13 mouse cellular contexts compared by ENCODE assay signal in the genomic region with DNA sequence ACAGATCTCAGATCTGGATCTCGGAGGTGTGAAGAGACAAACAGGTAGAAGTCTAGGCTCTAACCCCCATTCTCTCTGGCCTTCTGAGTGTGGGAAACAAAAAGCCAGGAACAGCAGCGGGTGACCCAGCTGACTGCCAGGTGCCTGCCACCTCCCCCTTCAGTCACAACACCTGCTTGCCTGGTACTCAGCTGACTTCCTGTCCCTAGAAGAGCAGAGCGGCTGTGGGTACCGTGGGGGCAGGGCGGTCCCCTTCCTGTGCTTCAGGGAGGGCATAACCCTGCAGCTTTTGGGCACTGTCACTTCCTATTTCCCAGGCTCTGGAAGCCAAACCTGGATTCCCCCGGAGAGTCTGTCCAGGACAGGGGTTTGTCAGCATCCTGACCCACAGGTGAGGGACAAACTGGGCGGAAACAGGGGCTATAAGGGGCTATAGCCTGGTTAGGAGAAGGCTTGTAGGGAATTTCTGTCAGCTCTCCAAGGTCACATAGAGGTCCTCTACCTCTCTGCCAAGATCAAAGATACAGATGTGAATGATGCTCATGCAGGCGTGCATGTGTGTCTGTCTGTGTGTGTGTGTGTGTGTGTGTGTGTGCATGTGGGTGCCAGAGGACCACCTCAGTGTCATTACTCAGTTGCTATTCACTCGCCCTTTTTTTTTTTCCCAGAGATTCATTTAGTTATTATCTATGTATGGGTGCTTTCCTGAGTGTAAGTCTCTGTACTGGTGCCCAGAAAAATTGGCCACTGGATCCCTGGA. TPM values are rescaled to one million over a fixed set of nuclear protein-coding genes. Genes with fewer than 3 reads are reported as not detected.
A peak's percentile ranks its signal among the peaks of the same experiment; 100 is the strongest.
DNase-seq lines count a peak whose midpoint lies in the region; ATAC-seq and TF ChIP-seq lines count a peak whose summit lies in the region.
"Had no signal": no experiment of that assay in that cellular context is flagged by ENCODE, and none has a peak within 500 bp of the region (broad histone marks: within the 10 kb centered on the region; RNA-seq: fewer than 3 reads in every experiment).

No protein-coding gene starts in this region.

- ATAC-seq in megakaryocyte, adult 5-6 weeks (ENCODE audit: poor library complexity, severe bottlenecking) = peak; percentile 61
- ATAC-seq: intestine, embryonic 15.5 days had no signal

- no peak for DNase-seq in gastrocnemius, adult 2 months
- no peak for DNase-seq in gastrocnemius, postnatal 4 days (ENCODE audit: low spot score in 2 of 2)
- DNase-seq in CD4-positive, CD25-positive, alpha-beta regulatory T cell, adult 2 months (ENCODE audit: low read depth, low spot score) = peak; percentile 91
- peak; percentile 92 to 95 for DNase-seq in thymus, adult 18-20 months
- DNase-seq in left cerebral cortex, adult 8-10 months (ENCODE audit: low spot score in 2 of 2) = no peak
- DNase-seq in right cerebral cortex, postnatal 4 days = no peak
- no peak for DNase-seq in cerebellum, postnatal 36 days

- H3K27ac ChIP-seq in gastrocnemius, adult 2 months = peak overlapping the region; percentile 99
- H3K27ac ChIP-seq: intestine, embryonic 15.5 days; layer of hippocampus, adult 2 months; neural tube, embryonic 15.5 days; stomach, embryonic 15.5 days had no signal

- H3K4me3 ChIP-seq in gastrocnemius, adult 2 months = no peak overlapping the region
- H3K4me3 ChIP-seq: erythroblast, embryonic 14.5 days; intestine, embryonic 15.5 days; layer of hippocampus, adult 2 months; neural tube, embryonic 15.5 days; stomach, embryonic 15.5 days had no signal

- no peak for TF ChIP-seq CTCF in gastrocnemius, adult 2 months (IDR thresholded peaks at IDR 0.05)

- intact Hi-C loops in gastrocnemius, adult 2 months (cut with DNase I) = no loop called here

RNA-seq across cellular contexts. Expression of gene Socs3, which starts 17.5 kb away (rescaled TPM):
- total RNA-seq in gastrocnemius, adult 2 months (2021) = 10 to 100 TPM in 1 of 2 experiments, 1 to 10 TPM in 1; 1.7 to 10.1 TPM
- 10 to 100 TPM; 14.0 to 14.8 TPM for total RNA-seq in gastrocnemius, postnatal 4 days (2021)
- 2.0 and 3.1 TPM in 2 replicates for total RNA-seq in megakaryocyte, adult 5-6 weeks (2015)
- total RNA-seq in megakaryocyte, adult 5-6 weeks (2017) = 3.2 and 5.1 TPM in 2 replicates
- 1 to 10 TPM; 3.1 to 7.5 (median 3.6) TPM for total RNA-seq in left cerebral cortex, adult 8-10 months (2022)

RNA-seq across cellular contexts. Expression of gene Pgs1, which starts 33.7 kb away (rescaled TPM):
- 10 to 100 TPM; 17.2 to 18.0 TPM for total RNA-seq in gastrocnemius, adult 2 months (2021)
- 10 to 100 TPM; 21.6 to 24.6 TPM for total RNA-seq in gastrocnemius, postnatal 4 days (2021)
- 18.7 and 22.4 TPM in 2 replicates for total RNA-seq in megakaryocyte, adult 5-6 weeks (2015)
- 26.7 and 27.2 TPM in 2 replicates for total RNA-seq in megakaryocyte, adult 5-6 weeks (2017)
- total RNA-seq in left cerebral cortex, adult 8-10 months (2022) = 10 to 100 TPM; 77.9 to 92.4 (median 82.4) TPM

Comparison
In these comparisons a context has a peak if more than half of its experiments do, and no peak if none do; other contexts are left out.
1. DNase-seq: peak in CD4-positive, CD25-positive, alpha-beta regulatory T cell, adult 2 months (single experiment) and thymus, adult 18-20 months (2 of 2); none in gastrocnemius, adult 2 months (single experiment), gastrocnemius, postnatal 4 days (0 of 2), left cerebral cortex, adult 8-10 months (0 of 2), right cerebral cortex, postnatal 4 days (single experiment) and cerebellum, postnatal 36 days (0 of 2).